Mouse (Mus musculus) forebrain, embryonic 16.5 days (tissue): ENCODE results near the gene Cox15. TPM values are rescaled to one million over a fixed set of nuclear protein-coding genes. Genes with fewer than 3 reads are reported as not detected.

Experiments
- ATAC-seq: fragments of 200-750 bp; cut with Nextera tagmentation; 2 replicates; pipeline ENCODE4 v1.8.0; 2017; ENCODE audit warnings: mild to moderate bottlenecking, moderate library complexity
- H3K27ac ChIP-seq: fragments of 300-500 bp; sonication (generic); 2 replicates; pipeline ENCODE4 v1.5.1; 2014; ENCODE audit warnings: low read length, control low read depth
- H3K27me3 ChIP-seq: fragments of 300-500 bp; sonication (generic); replicated peaks from 2 replicates; pipeline ENCODE4 v1.6.1; 2014; ENCODE audit warnings: low read length; ENCODE audit not compliant: control insufficient read depth, insufficient read depth
- H3K36me3 ChIP-seq: fragments of 300-500 bp; sonication (generic); 2 replicates; pipeline ENCODE4 v1.6.1; 2014; ENCODE audit not compliant: control insufficient read depth, insufficient read depth
- H3K4me1 ChIP-seq: fragments of 300-500 bp; sonication (generic); replicated peaks from 2 replicates; pipeline ENCODE4 v1.6.1; 2014; ENCODE audit warnings: low read length; ENCODE audit not compliant: control insufficient read depth, insufficient read depth
- H3K4me2 ChIP-seq: fragments of 300-500 bp; sonication (generic); 2 replicates; pipeline ENCODE4 v1.6.1; 2014; ENCODE audit warnings: mild to moderate bottlenecking, low read length, control low read depth
- H3K4me3 ChIP-seq: fragments of 300-500 bp; sonication (generic); replicated peaks from 2 replicates; pipeline ENCODE4 v1.5.1; 2014; ENCODE audit warnings: mild to moderate bottlenecking, low read length, control low read depth
- H3K9ac ChIP-seq: fragments of 300-500 bp; sonication (generic); replicated peaks from 2 replicates; pipeline ENCODE4 v1.6.1; 2014; ENCODE audit warnings: low read depth, low read length, control low read depth
- H3K9me3 ChIP-seq: fragments of 300-500 bp; sonication (generic); 2 replicates; pipeline ENCODE4 v1.6.1; 2016; ENCODE audit warnings: low read length; ENCODE audit not compliant: control insufficient read depth
- WGBS: fragments of 180-500 bp; shearing (Covaris S2); extraction: QIAGEN DNeasy Blood & Tissue Kit; methylation state at CpG from one replicate; pipeline ENCODE4 v1.1.7; 2014; 5-methylcytosine and 5-hydroxymethylcytosine counted together
- polyA plus RNA-seq: library from polyadenylated mRNA; unstranded; fragments of >200 nt; fragmentation: Nextera tagmentation; extraction: Ambion mirVana; gene quantifications from 2 replicates; pipeline ENCODE4 v1.2.1, GENCODE M21; 2015

Cox15 gene
- polyA plus RNA-seq, 1 experiment from 2014 or later, result 11.8 TPM

DNA sequence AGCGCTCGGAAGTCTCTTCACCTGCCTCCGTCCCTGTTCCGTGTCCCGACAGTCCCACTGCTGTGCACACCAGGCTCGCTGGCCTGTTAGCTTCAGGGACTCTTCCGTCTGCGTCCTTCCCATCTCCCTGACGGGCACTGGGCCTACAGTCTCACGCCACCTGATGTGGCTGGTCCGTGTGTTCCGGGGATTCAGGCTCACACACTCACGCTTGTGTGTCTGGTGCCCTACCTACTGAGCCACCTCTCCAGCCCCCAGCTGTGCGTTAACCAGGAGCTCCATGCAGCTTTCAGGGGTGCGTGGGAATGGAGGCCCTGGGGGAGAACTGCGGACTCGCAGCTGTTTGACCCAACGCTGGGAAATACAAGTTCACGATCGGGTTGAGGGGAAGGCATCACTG, 28.6 kb downstream of the Cox15 start:
- Histone ChIP-seq H3K27me3 (no peaks in the 10 kb centered on the region), H3K9ac (no peak overlapping the region), H3K4me1 (no peaks in the 10 kb centered on the region), H3K4me3 (no peak overlapping the region), H3K9me3 (no peaks in the 10 kb centered on the region), H3K36me3 (peaks cover 30% of the 10 kb centered on the region), H3K27ac (no peak overlapping the region), H3K4me2 (no peak overlapping the region)
- ATAC-seq, result no peak
- 95% methylated on average over 20 of the region's 20 CpGs for WGBS

DNA sequence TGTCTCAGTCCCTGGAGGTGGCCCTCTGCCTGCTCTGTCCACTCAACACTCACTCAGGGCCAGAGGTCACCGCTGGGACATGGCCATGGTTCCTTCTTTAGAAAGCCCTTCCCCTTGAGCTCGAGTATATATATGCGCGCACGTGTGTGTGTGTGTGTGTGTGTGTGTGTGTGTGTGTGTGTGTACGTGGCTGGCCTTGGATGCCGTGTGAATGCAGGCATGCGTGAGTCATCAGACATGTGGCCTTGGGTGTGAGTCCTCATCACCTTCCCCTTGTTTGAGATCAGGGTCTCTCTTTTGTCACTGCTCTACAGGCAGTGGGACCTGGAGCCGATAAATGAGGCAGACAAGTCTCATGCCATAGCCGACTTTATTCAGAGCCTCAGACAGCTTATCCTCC, 29.3 kb downstream of the Cox15 start:
- H3K27ac ChIP-seq, result no peak overlapping the region
- no peaks in the 10 kb centered on the region for H3K4me1 ChIP-seq
- no peak overlapping the region for H3K4me3 ChIP-seq
- no peak overlapping the region for H3K4me2 ChIP-seq
- H3K36me3 ChIP-seq, result peaks cover 30% of the 10 kb centered on the region
- H3K27me3 ChIP-seq, result no peaks in the 10 kb centered on the region
- WGBS, result 87% methylated on average over 9 of the region's 10 CpGs
- no peak for ATAC-seq
- no peak overlapping the region for H3K9ac ChIP-seq
- H3K9me3 ChIP-seq, result no peaks in the 10 kb centered on the region

DNA sequence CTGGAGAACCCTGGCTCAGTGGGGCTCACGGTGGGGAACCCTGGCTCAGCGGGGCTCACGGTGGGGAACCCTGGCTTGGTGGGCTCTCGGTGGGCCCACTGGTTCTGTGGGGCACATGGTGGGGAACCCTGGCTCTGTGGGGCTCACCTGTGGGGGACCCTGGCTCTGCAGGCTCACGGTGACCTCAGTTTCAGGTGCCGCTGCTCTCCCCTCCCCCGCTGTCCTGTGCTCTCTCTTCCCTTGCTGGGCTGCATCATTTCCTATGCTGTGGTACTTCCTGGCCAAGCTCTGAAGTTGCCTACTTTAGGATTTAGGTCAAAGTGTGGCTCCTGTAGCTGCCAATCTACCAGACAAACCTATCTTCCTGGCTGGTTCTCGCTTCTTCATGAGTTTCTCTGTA, 29.9 kb downstream of the Cox15 start:
- WGBS, result 78% methylated on average over 8 of the region's 8 CpGs
- no peak overlapping the region for H3K27ac ChIP-seq
- peaks cover 30% of the 10 kb centered on the region for H3K36me3 ChIP-seq
- H3K4me3 ChIP-seq, result no peak overlapping the region
- H3K9me3 ChIP-seq, result no peaks in the 10 kb centered on the region
- no peaks in the 10 kb centered on the region for H3K27me3 ChIP-seq
- H3K9ac ChIP-seq, result no peak overlapping the region
- H3K4me2 ChIP-seq, result no peak overlapping the region
- H3K4me1 ChIP-seq, result no peaks in the 10 kb centered on the region
- ATAC-seq, result no peak

DNA sequence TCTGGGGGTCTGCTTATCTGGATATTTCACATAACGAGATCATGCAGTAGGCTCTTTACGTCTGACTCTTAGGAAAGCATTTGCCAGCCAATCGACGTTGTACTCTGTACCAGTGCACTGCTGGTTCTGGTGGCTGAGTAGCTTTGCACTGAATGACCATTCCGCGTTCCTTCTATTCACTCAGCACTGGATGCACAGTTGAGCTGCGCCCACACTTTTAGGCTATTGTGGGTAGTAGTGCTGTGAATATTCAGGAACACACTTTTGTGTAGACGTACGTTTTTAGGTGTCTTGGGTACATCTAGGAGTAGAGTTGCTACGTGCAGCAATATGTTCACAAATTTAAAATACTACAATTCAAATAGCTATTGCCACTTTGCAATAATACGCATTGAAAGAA, 32.7 kb downstream of the Cox15 start:
- H3K9me3 ChIP-seq, result no peaks in the 10 kb centered on the region
- H3K27me3 ChIP-seq, result no peaks in the 10 kb centered on the region
- H3K36me3 ChIP-seq, result peaks cover 20% of the 10 kb centered on the region
- H3K9ac ChIP-seq, result no peak overlapping the region
- H3K4me1 ChIP-seq, result no peaks in the 10 kb centered on the region
- no peak overlapping the region for H3K4me2 ChIP-seq
- H3K27ac ChIP-seq, result no peak overlapping the region
- no peak overlapping the region for H3K4me3 ChIP-seq
- ATAC-seq, result no peak
- 95% methylated on average over 11 of the region's 11 CpGs for WGBS

DNA sequence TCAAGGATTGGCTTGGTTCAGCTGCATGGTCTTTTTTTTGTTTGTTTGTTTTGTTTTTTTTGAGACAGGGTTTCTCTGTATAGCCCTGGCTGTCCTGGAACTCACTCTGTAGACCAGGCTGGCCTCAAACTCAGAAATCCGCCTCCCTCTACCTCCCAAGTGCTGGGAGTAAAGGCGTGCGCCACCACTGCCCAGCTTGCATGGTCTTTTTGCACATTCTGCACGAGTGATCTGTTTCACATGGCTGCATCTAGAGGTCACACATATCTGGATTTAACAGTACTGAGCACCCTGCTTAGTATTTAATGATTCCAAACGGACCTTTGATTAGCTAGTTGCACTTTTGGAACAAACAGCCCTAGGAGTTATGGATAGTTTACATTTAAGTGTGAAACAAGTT, 40.8 kb downstream of the Cox15 start:
- WGBS, result 79% methylated on average over 5 of the region's 5 CpGs

DNA sequence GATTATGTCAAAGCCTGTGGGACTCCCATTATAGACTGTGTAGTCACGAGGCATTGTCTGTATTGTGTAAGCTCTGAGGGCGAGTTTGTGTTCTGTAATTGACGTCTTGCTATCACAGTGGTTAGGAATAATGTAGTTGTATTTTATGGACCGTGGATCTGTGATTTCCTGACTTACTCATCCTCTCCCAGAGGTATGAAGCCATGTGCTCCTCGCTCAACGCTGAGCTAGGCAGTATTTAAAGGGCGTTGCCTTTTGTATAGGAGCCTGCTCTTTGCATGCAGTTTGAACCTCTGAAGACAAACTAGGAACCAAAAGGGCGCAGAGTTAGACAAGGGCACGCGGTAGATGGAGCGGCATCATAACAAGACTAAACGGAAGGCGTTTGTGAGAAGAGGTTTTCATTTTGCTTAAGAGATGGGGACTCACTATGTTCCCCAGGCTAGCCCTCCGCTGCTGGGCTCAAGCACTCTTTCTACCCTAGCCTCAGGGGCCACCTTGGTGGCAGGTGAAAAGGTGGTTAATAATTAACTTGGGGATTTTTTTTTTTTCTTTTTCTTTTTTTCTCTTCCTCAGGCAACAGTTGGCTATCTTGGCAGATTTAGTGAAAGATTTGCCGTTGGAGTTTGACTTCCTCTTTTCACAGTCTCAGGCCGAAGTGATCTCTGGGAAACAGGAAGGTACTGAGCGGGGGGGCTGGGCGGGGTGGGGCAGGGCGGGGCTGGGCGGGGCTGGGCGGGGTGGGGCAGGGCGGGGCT, 41.5 kb downstream of the Cox15 start:
- Histone ChIP-seq H3K27me3 (no peaks in the 10 kb centered on the region), H3K4me3 (no peak overlapping the region), H3K27ac (no peak overlapping the region), H3K9ac (no peak overlapping the region), H3K4me2 (no peak overlapping the region), H3K9me3 (no peaks in the 10 kb centered on the region), H3K4me1 (no peaks in the 10 kb centered on the region), H3K36me3 (peaks cover 4% of the 10 kb centered on the region)
- no peak for ATAC-seq
- 60% methylated on average over 22 of the region's 22 CpGs for WGBS

More for the DNA sequence above, 40.8 kb downstream of the Cox15 start:
- Histone ChIP-seq H3K27ac (no peak overlapping the region), H3K4me1 (no peaks in the 10 kb centered on the region), H3K9ac (no peak overlapping the region), H3K36me3 (peaks cover 4% of the 10 kb centered on the region), H3K4me2 (no peak overlapping the region), H3K4me3 (no peak overlapping the region), H3K9me3 (no peaks in the 10 kb centered on the region), H3K27me3 (no peaks in the 10 kb centered on the region)
- no peak for ATAC-seq

DNA sequence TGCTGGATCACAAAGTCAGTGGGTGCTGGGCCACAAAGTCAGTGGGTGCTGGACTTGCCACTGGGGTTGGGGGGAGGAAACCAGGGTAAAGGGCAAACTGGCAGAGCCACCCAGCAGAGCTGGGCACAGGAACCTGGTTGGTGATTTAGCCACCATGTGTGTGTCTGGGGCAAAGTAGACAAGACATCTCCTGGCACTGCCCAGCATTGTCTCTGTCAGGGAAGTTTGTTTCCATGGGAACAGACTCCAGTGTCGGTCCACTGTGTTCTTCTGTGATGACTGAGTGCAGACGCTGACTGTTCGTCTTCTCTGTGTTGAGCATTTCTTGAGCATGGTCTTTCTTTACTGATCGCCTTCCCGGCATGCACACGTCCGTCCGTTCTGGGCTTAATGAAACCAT, 43.5 kb downstream of the Cox15 start:
- Histone ChIP-seq H3K27ac (no peak overlapping the region), H3K9ac (no peak overlapping the region), H3K4me2 (no peak overlapping the region), H3K9me3 (no peaks in the 10 kb centered on the region), H3K36me3 (peaks cover 8% of the 10 kb centered on the region), H3K4me1 (no peaks in the 10 kb centered on the region), H3K4me3 (no peak overlapping the region), H3K27me3 (no peaks in the 10 kb centered on the region)
- no peak for ATAC-seq
- WGBS, result 73% methylated on average over 8 of the region's 8 CpGs

DNA sequence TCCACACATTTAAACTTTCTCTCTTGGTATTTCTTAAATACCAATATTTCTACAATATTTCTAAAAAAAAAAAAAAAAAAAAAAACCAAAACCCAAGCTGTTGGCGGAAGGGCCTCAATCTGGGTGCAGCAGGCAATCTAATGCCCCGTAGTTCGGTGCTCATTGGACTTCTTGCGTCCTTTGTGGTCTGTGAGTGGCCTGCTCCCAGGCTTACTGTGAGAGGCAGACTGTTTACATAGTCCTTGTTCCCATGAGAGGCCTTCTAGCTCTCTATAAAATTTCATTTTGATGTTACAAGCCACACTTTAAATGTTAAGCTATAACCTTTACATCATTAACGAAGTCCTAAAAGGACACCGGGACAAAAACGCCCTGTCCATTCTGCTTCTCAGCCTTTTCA, 44.6 kb downstream of the Cox15 start:
- Histone ChIP-seq H3K4me3 (no peak overlapping the region), H3K27me3 (no peaks in the 10 kb centered on the region), H3K4me1 (no peaks in the 10 kb centered on the region), H3K4me2 (no peak overlapping the region), H3K36me3 (peaks cover 11% of the 10 kb centered on the region), H3K27ac (no peak overlapping the region), H3K9ac (no peak overlapping the region), H3K9me3 (no peaks in the 10 kb centered on the region)
- 89% methylated on average over 7 of the region's 7 CpGs for WGBS
- ATAC-seq, result no peak

DNA sequence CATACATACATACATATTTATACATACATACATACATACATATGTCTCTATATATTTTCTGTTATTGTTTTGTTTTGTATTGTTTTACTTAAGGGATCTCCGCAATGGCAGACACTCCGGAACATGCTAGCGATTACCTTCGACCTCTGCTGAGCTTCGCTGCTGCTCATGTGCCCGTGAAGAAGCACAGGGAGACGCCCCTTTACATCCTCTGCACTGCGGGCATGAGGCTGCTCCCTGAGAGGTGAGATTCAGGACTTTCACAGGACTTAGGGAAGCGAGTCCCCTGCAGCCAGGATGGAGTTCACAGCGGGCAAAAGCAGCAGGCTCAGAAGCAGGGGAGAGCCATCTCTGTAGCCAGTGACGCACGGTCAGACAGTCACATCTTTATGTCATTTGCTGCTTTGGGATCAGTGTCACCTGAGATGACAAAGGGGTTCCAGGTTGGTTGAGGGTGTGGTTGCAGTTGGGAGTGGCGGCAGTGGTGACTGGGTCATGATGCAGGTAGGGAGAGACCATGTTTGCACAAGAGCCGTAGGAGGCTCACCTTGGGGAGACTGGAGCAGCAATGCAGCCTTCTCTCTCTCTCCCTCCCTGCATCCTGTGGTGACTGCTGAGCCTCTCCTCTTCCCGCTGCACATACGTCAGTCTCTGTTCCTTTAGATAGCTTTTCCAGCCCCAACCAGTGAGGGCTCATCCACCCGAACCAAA, 47.9 kb downstream of the Cox15 start:
- H3K4me2 ChIP-seq, result no peak overlapping the region
- peaks cover 9% of the 10 kb centered on the region for H3K36me3 ChIP-seq
- WGBS, result 90% methylated on average over 17 of the region's 17 CpGs
- no peak overlapping the region for H3K9ac ChIP-seq
- H3K9me3 ChIP-seq, result no peaks in the 10 kb centered on the region
- no peaks in the 10 kb centered on the region for H3K4me1 ChIP-seq
- H3K4me3 ChIP-seq, result no peak overlapping the region
- no peak for ATAC-seq
- H3K27me3 ChIP-seq, result no peaks in the 10 kb centered on the region
- H3K27ac ChIP-seq, result no peak overlapping the region
